Mouse (Mus musculus): ENCODE measurements around the gene Psmb7.

DNA sequence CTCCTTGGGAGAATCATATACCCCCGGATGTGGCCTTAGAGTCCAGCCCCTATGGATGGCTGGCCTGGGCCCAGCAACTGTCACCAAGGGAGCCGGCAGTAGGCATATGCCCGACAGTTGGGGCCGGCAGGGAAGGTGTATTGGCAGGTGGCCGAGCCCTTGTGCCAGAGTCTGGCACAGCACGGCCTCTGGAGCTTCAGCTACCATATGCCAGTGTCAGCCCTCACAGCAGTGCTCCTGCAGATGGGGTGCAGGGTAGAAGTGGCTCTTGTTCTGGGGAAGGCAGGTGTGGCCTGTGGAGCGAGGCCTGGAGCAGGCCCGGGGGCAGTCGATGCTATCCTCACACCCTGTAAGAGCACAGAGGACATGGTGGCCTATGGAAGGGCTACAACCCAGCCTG lies 104.2 kb downstream of the Psmb7 start:
- TF ChIP-seq CTCF (IDR thresholded peaks at IDR 0.05) (no peak), POLR2A (IDR thresholded peaks at IDR 0.05; ENCODE audit: insufficient read depth, low read depth, low read length) (no peak), EP300 (IDR thresholded peaks at IDR 0.05; ENCODE audit: insufficient read depth, low read depth, low read length) (no peak)
